Mouse (Mus musculus) T-helper 17 cell (primary cell): Measurements from ENCODE around the gene Mrpl33.

Experiments used
- in situ Hi-C, 2 experiments: fragments of 300-600 bp; cut with MboI, MseI; formaldehyde crosslinking; loops; 1 replicate in 1 of 2; 2 replicates in 1 of 2; pipeline ENCODE4 v1.15.1; 2025; ENCODE audit warnings: high pct_unique_total_duplicates in 2 of 2

The Mrpl33 gene

DNA sequence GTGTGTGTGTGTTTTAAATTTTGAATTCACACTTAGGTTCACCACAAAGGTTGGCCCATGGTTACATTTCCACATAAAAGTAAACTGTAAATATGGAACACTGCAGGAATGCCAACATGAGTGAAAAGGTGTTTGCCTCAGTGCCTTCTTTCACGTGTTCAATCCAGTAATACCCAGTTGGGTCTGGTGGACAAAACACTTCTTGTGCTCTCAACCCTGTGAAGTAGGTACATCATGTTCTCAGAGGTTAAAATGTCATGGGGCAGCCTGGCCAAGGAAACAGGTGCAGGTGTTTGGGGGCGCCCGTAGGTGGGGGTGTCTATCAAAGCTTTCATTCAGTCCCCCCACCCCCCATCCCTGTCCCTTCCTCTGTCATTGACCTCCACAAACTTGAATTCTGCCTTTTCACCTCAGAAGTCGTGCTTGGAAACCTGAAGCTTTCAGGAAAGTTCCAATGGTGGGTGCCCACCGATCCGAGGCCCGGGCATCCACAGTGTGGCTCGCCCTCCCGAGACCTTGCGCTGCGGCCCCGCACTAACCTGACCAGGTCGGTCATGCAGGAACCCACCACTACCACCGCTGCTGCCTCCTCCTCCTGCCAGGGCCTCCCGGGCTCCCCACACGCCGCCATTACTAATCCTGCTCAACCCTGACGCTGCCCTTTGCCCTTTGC, 100.4 kb downstream of the Mrpl33 start, which contains the start of gene Rbks:
TSS of gene Rbks (minus strand) at position 657 of the 673 bp plus-strand sequence.
- in situ Hi-C loops = loop anchor here (5.0 to 10.0 kb wide), 3 partner anchors 112 to 500 kb away; partner anchors contain the start of gene Fosl2 (in 1 of the 2)

DNA sequence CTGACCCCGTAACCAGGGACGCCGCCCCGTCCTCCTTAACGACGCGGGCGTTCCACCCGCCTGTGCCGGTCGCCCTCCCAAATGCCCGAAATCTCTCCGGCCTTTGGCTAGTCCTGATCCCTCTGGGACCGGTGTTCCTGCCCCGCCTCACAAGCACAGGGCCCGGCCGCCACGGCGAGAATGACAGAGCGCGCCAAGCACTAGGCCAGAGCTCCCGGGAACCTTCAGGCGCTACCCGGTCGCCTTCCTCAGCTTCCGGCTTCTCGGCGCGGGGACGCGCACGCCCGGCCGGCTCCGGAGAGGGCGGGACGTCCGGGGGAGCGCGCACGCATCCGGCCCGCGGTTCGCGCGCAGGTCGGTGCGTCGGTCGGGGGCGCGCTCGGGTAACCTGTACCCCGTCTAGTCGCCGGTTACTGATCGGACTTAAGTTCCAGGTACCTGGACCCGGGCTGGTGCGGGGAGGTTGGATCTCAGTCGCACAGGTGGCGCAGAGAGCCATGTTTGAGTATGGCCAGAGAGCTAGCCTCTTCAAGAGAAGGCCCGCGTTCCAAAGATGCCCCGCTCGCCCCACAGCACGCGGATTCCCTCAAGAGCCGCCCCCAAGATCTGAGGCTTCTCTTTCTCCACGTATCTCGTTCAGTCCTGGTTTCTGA, 101.0 kb downstream of the Mrpl33 start, which contains the start of gene Babam2:
TSS of gene Babam2 (plus strand) at position 41 of the 653 bp plus-strand sequence.
- in situ Hi-C loops = loop anchor here (5.0 to 10.0 kb wide), 3 partner anchors 113 to 500 kb away; partner anchors contain the start of gene Fosl2 (in 1 of the 2)

DNA sequence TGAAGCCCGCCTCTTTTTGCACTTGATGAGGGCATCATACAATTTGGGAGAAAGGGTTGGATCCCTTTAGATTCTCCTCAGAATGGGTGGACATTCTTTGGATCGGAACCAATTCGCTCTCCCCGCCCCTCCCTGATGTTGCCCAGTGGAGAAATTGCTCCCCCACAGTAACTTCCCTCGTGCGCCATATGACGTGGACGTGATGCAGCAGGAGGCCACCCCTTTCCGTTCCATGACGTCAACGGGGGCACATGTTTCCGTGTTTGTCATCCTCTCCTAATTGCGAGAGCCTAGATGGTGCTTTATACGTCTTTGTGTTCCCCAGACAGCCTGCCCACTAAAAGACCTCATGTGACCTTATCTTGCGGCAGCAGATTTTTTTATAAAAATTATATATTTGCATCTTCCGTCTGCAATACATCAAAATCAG, 101.6 kb downstream of the Mrpl33 start:
- in situ Hi-C loops = loop anchor here (5.0 to 10.0 kb wide), 3 partner anchors 114 to 499 kb away; partner anchors contain the start of gene Fosl2 (in 1 of the 2)

DNA sequence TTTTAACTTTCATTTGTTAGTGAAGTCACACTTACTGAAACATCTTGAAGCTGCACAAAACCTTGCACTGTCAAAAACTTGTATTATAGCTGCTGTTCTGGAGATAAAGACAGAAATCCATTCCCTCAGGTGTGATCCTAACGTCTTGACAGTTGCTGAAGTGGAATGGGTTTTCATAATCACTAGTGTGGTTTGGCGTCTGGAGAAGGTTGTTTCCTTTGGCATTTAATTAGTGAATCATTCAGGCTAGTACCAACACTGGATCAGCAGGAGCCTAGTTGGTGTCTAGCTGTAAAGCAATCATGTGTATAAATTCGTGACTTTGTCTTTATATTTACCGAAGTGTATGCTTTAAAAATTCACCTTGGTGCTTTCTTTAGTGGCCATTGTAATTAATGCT, 102.2 kb downstream of the Mrpl33 start:
- in situ Hi-C loops = loop anchor here (5.0 to 10.0 kb wide), 3 partner anchors 114 to 498 kb away; partner anchors contain the start of gene Fosl2 (in 1 of the 2)

DNA sequence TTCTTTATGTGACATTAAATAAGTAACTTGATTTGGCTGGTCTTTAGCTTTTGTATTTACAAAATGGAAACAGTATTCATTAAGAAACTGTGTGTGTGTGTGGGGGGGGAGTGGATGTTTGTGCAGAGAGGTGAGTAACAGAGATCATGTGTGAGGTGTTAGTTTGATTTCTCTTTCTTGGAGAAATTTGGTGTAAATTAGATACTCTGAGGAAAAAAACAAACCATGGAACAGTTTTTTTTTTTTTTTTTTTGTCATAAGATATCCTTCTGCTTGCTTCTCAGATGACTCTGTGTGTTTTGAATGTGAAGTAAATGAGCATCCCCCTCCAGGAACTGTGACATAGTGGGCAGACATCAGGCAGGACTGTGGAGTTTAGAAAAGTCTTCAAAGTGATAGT, 102.7 kb downstream of the Mrpl33 start:
- in situ Hi-C loops = loop anchor here (5.0 to 10.0 kb wide), 3 partner anchors 115 to 498 kb away; partner anchors contain the start of gene Fosl2 (in 1 of the 2)

DNA sequence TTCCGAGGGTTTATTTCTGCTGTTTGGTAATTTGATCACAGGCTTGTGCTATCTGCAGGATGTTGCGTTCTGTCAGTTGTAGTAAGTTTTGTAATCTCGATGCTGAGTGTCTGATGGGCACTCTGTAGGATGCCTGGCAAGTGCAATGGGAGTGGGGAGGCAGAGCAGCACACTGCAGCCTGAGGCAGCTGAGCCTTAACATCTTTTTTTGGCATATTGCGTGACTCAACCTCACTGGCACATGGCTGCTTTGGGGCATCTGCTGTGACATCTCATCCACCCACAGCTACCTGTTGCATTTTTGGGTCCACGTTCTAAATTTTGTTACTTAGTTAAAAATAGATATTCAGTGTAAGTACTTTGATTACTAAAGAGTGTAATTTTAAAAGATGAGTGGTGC, 108.2 kb downstream of the Mrpl33 start:
- in situ Hi-C loops = loop anchor here (5.0 kb wide), 2 partner anchors 103 to 442 kb away; no protein-coding TSS in a partner anchor

DNA sequence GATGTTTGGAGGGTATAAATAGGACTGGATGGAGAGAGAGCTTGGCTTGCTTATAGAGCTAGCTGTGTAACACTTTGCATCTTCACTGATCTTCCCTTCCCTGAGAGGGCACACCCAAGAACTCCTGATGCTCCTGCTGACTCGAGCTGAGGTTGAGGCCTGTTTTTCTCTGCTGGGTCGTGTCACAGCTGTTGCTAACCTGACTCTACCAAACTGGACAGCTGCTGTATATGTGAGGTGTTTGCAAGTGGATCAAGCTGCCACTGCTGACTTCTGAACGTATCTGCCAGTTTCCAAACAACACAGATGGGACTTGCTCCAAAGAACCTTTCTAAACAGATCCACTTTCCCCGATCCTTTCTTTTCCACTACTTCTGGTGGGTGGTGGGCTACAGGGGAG, 110.1 kb downstream of the Mrpl33 start:
- in situ Hi-C loops = no loop called here

DNA sequence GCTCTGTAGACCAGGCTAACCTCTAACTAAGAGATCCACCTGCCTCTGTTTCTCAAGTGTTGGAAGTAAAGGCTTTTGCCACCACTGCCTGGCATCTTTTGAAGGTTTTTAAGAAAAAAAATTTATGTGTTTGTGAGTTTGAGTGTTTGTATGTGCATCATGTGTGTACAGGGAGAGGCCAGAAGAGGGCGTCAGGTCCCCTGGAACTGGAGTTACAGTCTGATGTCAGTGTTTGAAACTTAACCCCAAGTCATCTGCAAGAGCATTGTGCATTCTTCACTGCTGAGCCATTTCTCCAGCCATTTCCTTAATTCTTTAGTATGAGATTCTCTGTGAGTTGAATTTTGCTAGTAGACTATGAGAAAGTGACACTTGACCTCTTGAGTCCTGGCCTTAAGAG, 112.7 kb downstream of the Mrpl33 start:
- in situ Hi-C loops = no loop called here

DNA sequence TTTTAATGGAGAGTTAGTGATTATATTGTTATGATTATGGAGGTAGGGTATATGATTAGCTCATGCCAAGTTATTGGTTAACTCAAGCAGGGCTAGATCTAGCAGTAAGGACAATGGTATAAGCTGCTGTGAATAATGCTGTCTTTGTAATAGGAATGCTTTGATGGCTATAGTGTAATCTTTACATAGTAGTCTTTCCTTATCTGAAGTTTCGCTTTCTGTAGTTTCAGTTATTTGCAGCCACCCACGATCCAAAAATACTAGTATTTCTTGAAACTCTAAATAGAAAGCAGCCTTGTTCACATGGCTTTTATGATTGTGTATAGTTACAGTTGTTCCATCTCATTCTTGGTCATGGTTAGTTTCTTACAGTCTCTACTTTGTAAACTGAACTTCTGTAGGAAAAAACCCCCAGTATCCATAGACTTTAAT, 116.6 kb downstream of the Mrpl33 start:
- in situ Hi-C loops = no loop called here

DNA sequence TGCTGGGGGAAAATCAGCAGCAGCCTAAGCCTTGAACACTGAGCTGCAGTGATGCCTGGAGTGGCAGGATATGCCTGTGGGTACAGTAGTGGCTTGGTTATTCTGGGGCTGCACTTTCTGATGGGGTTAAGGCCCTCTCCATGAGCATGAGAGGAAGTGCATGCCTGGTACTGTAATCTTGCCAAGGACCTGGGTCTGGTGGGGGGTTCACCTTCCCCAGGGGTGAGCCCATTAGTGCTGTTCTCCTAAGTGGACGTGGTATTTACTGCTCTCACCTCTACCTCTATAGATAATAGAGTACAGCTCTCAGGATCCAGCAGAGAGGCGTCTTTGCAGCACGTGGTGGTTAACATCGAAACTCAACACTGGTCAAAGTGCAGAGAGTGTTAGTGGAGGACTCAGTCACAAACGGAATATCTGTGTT, 117.1 kb downstream of the Mrpl33 start:
- in situ Hi-C loops = no loop called here
